Mouse (Mus musculus) adrenal gland, postnatal 10 days (tissue): ENCODE data around the gene Tekt3. TPM values are rescaled to one million over a fixed set of nuclear protein-coding genes. Genes with fewer than 3 reads are reported as not detected.
A peak's percentile ranks its signal among the peaks of the same experiment; 100 is the strongest.

Source experiments
- DNase-seq: peaks from one replicate; pipeline ENCODE4 v3.0.0; 2021; ENCODE audit warnings: mixed read lengths
- total RNA-seq, 2 experiments: library from RNA; stranded (reverse); gene quantifications; 2 replicates each; pipeline ENCODE4 v1.2.3; 2021

The Tekt3 gene
- total RNA-seq, 2 experiments from 2014 or later = not detected

DNA sequence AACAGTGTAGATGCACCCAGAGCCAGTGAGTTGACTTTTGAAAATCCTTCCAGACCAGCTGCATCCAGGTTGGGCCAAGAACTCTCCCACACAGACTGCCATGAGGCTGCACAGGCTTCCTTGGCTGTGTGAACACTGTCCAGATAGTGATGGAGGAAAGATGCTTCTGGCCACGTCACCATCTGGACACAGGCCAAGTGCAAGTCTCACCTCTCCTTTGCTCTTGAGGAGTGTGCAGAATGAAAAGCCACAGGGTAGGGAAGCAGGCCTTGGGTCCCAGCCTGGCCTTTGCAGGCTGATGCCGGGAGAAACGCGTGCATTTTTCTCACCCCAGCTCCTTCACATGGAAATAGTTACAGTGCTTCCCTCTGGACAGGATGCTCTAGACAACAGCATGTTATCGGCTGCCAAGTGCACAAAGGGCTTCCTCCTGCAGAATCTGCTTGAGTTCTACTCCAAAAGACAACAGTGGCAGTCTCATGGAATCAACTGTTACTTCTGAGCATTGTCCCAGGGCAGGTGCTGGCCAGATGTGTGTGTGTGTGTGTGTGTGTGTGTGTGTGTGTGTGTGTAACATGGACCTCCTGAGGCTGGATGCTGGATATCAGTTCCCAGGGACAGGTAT lies 64.5 kb downstream of the Tekt3 start:
- no peak for DNase-seq

DNA sequence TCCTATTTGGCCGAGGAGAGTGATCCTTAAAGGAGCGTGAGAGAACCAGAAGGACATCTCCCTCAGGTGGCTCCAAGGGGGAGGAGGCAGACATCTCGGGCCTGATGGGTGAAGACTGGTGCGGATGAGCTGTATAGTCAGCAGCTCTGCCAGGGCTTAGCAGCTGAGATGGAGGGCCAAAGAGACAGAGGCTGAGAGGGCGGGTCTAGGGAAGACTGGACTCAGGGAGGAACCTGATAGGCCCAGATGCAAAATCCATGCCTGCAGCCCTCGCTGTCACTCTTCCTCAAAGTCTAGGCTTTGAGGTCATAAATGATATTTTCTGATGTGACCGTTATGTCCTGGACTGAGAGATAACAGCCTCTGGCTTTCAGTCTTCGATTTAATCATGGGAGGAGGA lies 65.5 kb downstream of the Tekt3 start:
- no peak for DNase-seq

DNA sequence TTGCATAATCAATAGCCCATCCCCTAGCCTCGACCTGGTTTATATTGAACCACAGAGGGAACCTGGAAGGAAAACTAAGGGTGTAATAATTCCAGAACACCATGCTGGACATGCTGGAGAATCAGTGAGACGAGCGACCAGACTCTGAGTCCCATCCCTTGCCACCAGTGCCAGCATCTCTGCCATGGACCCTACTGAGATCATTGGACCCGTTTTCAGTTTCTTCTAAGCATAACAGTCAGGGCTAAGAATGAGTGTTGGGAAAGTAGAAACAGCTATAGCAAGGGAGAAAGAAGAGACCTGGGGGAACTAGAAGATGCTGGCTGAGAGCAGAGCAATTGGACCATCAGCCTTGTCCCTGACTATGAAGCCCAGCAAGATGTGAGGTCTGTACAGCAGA lies 66.1 kb downstream of the Tekt3 start:
- no peak for DNase-seq

DNA sequence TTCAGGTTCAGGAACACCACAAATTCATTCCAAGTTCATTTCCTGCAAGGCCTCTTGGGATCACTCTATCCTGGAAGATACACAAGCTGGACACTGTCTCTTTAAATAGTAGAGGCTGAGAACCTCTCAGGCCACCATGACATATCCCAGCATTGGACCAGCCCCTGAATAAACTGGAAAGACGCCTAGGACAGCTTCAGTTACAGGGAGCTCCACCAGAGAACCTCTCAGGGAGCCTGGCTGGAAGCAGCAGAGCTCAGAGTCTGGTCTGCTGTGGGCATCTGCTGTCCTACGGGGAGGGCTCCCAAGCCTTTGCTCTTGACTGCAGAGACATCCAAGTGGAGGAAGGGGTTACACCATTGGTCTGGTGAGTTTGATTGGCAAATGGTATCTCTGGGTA lies 67.3 kb downstream of the Tekt3 start, which contains the start of gene Pmp22:
Gene Pmp22 (plus strand): TSS at position 199 of the 400 bp plus-strand sequence.
- DNase-seq = peak; percentile 16

DNA sequence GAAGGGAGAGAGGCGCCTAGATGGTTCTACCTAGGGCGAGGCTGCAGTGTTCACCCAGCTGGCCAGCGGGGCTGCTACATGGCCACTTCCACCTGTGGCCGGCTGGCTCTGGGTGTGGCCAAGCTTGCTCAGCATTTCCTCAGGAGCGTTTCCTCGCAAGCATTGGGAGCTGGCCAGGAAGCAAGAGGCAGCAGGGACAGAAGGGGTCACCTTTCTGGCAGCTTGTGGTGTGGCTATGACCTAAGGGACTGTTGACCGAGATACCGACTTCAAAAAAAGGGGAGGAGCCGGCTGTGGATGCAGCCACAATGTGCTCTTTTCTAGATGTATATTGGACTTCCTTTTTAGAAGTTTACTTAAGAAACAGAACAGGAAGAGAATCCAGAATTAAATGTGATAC lies 67.9 kb downstream of the Tekt3 start:
- peak; percentile 62 for DNase-seq

DNA sequence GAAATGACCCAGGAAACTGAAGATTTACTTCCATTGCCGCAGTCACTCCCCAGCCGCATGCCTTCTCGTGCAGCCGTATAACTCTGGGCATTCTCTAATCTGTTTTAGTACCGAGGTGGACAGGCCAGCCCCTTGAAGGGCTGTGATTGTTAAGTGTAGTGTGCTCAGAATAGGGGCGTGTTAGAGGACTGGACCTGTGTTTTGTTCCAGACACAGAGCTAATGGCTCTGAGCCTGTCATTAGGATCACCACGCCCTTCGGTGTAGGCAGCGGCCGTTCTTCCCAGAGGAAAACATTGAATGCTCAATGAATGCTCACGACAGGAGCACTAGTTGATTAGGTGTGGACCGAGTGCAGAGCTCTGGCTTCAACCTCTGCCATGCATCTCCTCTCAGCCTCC lies 68.4 kb downstream of the Tekt3 start:
- DNase-seq = no peak

DNA sequence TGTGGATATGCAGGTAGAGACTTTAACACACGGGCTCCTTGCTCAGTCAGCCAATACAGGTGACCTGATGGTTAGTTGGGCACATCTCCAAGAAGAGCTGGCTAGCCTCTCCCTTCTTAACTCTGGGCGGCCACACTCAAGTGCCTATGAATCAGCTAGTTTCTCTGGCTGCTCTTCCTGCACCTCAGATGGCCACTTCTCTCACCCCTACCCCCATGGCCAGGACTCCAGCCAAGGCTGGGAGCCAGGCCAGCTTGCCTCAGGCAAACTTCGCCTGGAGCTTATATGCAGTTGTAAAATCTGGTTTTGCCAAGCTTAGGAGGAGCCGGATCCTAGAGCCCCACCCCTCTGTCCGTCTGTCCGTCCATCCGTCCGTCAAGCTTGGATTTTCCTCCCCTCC lies 69.0 kb downstream of the Tekt3 start:
- peak; percentile 88 for DNase-seq

DNA sequence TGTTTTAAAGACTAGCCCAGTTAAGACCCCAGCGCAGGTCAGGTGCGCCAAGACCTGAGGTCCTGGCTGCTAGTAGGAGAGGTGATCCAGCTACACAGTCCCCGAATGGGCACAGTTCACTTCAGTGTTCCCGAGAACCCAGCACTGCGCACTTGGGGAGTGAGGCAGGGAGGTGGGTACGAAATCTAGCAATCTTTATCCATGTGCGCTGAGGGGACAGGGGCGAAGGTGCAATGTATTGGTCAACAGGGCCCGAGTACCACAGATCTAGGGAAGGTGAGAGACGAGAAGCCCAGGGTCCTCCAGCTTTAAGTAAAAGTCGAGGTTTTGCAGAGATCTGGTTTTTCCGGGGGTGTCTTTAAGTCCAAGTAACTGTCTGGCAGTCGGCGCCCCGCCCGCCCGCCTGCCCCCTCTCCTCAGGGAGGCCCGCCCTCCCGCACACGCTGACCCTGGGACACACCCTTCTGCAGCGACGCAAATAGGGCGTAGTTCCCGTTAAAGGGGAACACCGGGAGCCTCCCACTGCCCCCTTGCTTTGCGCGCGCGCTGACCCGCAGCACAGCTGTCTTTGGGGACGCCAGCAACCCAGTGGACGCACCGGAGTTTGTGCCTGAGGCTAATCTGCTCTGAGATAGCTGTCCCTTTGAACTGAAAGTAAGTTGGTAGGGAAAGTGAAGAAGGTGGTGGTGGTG lies 69.7 kb downstream of the Tekt3 start:
- peak; percentile 85 for DNase-seq

DNA sequence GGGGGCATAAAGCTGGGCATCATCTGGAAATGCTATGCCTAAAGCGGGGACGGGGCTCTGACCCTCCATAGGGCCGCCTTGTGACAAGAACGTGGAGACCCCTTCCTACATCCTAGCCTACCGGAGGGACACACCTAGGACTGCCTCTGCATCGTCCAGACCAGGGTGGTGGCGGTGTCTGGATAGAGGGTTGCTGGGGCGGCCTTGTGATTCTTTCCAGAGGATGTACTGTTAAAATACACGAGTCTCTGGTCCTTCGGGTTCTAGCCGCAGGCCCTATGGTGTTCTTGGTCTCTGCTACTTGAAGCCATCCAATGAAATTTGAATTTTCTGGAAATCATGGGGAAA lies 70.2 kb downstream of the Tekt3 start:
- peak; percentile 44 for DNase-seq

DNA sequence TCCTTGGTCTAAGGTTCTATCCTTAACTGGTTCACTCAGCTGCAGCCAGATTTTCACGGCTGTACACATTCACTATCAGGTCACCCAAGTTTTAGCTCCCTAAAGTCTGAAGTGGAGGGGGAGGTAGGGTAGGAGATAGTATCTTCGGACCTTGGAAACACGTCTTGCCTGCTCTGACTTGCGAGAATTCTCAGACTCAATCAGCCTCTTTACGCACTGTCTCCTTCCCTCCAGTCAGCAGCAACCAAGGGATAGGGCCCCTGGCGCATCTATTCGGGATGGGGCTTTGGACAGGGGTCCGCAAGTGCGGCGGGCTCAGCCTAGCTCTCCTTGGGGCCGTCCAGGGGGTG lies 70.7 kb downstream of the Tekt3 start:
- no peak for DNase-seq

DNA sequence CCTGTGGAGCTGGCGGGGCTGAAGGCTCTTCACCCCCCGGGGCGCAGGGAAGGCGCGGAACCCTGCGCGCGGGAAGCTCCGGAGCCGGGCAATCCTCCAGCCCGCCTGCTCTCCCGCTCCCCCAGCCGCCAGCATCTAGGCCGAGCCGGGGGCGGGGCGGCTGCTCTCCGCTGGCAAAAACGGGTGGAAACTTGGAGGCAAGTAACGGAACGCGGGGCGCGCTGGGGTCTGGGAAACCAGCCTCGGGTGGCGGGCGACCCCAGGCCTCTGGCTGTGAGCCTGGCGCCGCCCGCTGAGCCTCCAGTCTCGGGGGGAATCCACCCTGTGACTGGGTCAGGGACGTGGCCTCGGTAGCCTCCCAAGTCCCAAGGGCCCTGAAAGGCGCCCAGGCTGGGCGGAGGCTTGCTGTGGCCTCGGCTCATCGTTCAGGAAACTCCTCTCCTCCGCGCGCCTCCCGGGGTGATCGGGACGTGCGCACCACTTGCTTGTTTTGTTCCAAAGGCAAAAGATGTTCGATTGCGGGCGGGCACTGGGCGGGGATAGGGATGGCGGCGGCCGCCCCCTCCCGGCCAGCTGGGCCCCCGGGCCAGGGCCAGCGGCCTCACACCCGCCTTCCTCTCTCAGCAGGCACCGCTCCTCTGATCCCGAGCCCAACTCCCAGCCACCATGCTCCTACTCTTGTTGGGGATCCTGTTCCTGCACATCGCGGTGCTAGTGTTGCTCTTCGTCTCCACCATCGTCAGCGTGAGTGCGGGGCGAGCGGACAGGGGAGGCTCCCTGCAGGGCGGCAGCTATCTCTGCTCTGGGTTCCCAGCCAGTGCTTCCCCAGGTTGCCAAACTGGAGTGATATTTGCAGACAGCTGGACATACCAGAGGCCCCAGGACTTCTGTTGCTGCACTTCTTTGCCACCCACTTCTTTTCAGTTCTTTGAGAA lies 71.3 kb downstream of the Tekt3 start:
- peak; percentile 91 for DNase-seq

DNA sequence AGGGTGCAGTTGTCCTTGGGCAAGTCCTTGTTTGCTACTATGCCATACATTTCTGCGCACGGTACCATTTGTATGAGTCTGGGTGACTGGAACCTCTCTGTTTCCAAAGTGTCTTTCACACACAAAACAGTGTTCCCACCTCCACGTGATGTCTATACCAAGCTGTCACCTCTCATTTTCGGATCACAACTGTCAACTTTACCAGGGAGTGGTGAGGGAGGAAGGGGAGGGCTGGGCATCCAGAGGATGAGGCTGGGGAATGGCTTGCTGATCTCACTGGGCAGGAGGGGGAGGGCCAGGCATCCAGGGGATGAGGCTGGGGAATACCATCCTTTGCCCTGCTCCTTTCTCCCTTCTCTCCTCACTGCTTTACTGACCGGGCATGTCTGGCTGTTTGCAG lies 72.6 kb downstream of the Tekt3 start:
- DNase-seq = no peak

DNA sequence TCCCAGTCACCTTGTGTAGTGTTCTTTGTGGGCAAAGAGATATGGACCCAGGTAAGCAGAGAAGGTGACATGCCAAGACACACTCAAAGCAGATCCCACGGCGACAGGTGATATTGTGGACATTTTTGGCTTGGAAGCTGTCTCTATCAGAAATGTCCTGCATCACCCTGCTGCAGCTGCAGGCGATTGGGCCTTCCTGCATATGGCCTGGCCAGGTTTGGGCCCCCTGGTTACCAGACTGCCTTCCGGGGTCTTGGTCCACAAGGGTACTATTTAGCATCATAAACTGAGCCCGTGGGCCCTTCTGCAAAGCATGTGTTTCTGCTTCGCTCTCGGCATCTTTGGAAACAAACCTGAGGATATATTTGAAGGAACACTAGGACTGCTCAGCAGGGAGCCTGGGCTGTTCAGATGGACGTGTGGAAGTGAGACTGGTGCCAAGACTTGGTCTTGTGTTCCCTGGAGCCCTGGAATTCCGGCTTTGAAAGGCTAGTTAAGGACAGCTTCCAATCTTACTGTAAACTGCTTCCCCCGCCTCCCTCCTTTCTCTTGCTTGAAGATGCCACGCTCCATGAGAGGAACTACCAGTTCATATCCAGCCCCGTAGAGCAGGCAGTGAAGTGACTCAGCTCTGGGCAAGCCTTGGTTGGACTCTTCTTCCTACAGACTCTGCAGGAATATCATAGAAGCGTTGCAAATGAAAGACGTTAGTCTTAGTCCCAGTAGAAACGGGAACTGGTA lies 73.5 kb downstream of the Tekt3 start:
- no peak for DNase-seq

DNA sequence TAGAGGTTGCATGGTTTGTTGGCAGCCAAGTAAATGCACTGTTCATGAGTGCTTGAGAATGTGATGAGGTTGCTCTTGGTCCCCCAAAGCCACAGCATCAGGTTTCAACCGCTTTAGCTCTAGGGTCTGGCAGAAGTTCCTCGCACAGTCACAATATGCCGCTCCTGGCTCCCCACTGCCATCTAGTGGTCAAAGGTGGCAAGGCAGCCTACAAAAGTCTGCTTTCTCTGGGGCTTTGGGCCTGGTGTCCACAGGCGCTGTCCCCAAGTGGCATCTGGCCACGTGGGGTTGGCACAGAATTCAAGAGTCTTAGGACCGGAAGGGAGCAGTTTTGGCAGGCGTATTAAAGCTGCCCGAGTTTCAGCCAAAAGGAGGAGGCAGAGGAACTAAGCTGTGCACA lies 74.2 kb downstream of the Tekt3 start:
- peak; percentile 98 for DNase-seq

DNA sequence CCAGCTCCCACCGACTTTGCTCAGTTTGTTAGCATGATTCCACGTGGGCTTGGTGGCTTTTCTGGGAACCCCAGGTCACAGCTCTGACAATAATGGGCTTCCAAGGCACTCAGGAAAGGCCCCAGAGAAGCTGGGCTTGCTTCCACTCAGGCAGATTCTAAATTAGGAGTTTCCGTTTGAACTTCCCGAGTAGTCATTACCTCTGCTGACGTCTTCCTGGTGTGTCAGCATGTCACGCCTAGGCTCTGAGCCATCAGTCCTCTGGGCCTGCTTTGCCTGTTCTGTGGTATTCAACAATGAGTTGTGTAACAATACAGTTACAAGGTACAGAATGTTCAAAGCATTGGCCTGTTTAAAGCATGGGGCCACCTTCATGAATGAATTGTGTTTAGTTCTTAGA lies 74.8 kb downstream of the Tekt3 start:
- peak; percentile 72 for DNase-seq

DNA sequence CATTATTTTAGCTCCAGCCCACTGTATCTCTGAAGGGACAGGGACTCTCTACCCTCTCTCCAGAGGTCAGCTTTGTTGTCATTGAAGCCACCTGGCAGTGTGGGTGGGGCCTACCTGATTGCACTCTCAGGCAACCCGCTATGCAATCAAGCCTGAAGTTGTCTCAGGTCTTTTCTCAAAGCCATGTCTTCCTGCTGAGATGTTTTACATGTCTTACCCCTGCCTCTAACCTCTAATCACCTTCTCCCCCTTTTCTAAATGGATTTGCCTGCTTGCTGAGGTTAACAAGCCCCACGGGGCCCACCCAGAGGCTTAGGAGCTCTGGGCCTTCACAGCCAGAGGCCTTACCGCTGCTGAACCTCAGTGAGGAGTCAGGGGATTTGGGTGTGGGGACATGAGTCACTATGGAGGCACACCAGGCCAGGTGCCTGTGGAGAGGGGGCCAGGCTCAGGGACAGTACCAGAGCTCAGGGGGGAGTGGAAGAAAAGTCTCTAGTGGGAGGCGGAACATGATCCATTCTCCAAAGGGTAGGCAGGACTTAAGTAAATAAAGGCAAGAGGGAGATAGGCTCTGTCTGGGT lies 75.5 kb downstream of the Tekt3 start:
- no peak for DNase-seq

DNA sequence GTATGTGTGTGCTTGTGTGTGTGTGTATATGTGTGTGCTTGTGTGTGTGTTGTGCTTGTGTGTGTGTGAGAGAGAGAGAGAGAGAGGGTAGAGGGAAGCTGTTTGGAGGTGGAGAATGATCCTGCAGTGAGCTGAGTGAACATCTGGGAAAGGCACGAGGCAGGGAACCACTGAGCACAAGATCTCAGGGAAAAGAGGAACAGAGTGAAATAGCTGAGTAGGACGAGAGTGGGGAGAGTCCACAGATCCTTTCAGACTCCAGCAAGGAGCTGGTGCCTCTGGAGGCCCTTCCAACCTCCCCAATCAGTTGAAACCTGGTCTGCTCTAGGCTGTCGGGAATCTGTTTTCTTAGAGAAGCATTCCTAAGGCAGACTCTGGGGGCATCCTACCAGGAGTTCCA lies 77.3 kb downstream of the Tekt3 start:
- no peak for DNase-seq

DNA sequence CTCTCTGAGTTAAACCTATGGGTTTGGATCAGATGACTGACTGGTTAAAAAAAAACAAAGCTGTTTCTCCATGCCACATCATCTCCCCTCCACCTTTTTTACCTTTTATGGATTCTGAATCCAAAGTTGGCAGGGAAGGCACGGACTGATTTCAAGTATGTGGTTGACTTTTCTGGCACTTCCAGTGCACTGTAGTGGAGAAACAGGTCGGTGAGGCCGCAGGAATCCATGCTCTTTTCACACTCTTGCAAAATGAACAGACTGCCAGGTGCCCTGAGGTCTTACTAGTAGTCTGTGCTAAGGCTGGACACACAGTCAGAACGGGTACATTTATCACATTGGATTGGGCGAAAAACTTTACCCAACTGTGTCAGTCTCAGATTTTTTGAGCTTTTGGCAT lies 80.9 kb downstream of the Tekt3 start:
- DNase-seq = no peak

DNA sequence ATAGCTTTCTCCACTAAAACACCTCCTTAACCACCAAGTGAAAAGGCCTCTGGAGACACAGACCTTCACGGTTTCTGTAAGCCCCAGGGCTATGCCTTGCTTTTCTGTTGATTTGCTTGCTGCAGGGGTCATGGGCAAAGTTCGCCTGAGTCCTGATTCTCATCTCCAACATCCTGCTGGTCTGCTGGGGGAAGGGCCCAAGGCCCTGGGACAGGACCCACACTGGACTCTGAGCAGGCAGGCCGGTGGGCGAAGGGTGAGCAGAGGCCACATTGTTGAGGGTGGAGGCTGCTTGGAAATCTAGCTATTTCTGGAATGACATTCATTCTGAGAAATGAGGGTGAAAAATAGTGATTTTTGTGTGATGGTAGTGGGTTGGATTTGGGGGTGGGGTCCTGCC lies 81.4 kb downstream of the Tekt3 start:
- DNase-seq = no peak

DNA sequence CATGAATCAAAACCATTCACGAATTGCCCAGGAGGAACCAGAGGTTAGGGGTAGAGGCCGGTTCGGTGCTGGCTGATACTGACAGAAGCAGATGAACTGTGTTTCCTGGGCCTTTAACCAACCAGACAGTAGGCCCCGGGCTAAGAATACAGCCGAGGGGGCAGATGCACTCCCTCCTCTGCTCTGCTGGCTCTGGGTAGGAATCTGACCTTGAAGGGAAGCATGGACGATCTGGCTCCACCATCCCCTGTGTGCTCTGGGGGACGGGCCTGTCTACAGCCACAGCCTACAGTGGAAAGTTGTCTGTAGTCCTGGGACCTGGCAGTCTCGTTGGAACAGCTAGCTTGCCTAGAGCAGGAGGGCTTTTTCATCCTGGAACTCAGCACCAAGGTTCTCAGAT lies 82.0 kb downstream of the Tekt3 start:
- DNase-seq = peak; percentile 61
